Mouse (Mus musculus) liver, adult 10 weeks (tissue): ENCODE data around the gene Gm10722. TPM values are rescaled to one million over a fixed set of nuclear protein-coding genes. Genes with fewer than 3 reads are reported as not detected.

Experiments used
- polyA plus RNA-seq: library from polyadenylated mRNA; stranded (reverse); fragments of 350-450 nt; fragmentation: Illumina TruSeq; extraction: RNeasy Lipid Tissue Mini Kit (QIAGEN cat#74804); gene quantifications from one replicate; pipeline ENCODE4 v1.2.3, GENCODE M21; 2014; ENCODE audit warnings: low read depth, low replicate concordance

The Gm10722 gene
- polyA plus RNA-seq: not detected

GRCm38 (mm10) chr9:3000445-3000972 lies at the start of gene Gm10722:
TSS of gene Gm10722 (plus strand) at chr9:3000922.

GRCm38 (mm10) chr9:3002794-3003396 lies 2.2 kb downstream of the Gm10722 start, which contains the start of gene Gm11168:
TSS of gene Gm11168 (plus strand) at chr9:3003346.

GRCm38 (mm10) chr9:3012733-3013279 lies 12.1 kb downstream of the Gm10722 start, which contains the start of gene Gm10721:
TSS of gene Gm10721 (plus strand) at chr9:3013140.

GRCm38 (mm10) chr9:3015354-3015753 lies 14.6 kb downstream of the Gm10722 start, which contains the start of gene Gm10720:
TSS of gene Gm10720 (plus strand) at chr9:3015654.

GRCm38 (mm10) chr9:3017108-3017507 lies 16.4 kb downstream of the Gm10722 start, which contains the start of gene Gm10719:
TSS of gene Gm10719 (plus strand) at chr9:3017408.

GRCm38 (mm10) chr9:3023312-3023984 lies 22.7 kb downstream of the Gm10722 start, which contains the start of gene Gm10718:
TSS of gene Gm10718 (plus strand) at chr9:3023547.

GRCm38 (mm10) chr9:3024912-3025467 lies 24.3 kb downstream of the Gm10722 start, which contains the start of gene Gm10717:
TSS of gene Gm10717 (plus strand) at chr9:3025417.

GRCm38 (mm10) chr9:3034299-3034698 lies 33.6 kb downstream of the Gm10722 start, which contains the start of gene Gm17535:
TSS of gene Gm17535 (plus strand) at chr9:3034599.

GRCm38 (mm10) chr9:3036577-3036976 lies 35.9 kb downstream of the Gm10722 start, which contains the start of gene Gm10715:
TSS of gene Gm10715 (plus strand) at chr9:3036877.

Other genes with a start within 250 kb of the Gm10722 start
- not detected for gene Gm11168, start 2.4 kb downstream of the Gm10722 start, polyA plus RNA-seq
- gene Gm10721, start 12.2 kb downstream of the Gm10722 start, polyA plus RNA-seq: not detected
- not detected for gene Gm10720, start 14.7 kb downstream of the Gm10722 start, polyA plus RNA-seq
- not detected for gene Gm10719, start 16.5 kb downstream of the Gm10722 start, polyA plus RNA-seq
- not detected for gene Gm10718, start 22.6 kb downstream of the Gm10722 start, polyA plus RNA-seq
- gene Gm10717, start 24.5 kb downstream of the Gm10722 start, polyA plus RNA-seq: not detected
- not detected for gene Gm17535, start 33.7 kb downstream of the Gm10722 start, polyA plus RNA-seq
- gene Gm10715, start 36.0 kb downstream of the Gm10722 start, polyA plus RNA-seq: not detected